Mouse (Mus musculus): ENCODE data around the gene Dnmbp. TPM values are rescaled to one million over a fixed set of nuclear protein-coding genes. Genes with fewer than 3 reads are reported as not detected.

The Dnmbp gene
- polyA plus RNA-seq, 1 experiment from 2014 or later: 23.8 TPM

- Histone ChIP-seq H3K27ac (no peak overlapping the region), H3K9me3 (no peaks in the 10 kb centered on the region), H3K4me3 (no peak overlapping the region), H3K36me3 (peaks cover 48% of the 10 kb centered on the region), H3K4me1 (no peaks in the 10 kb centered on the region), H3K27me3 (no peaks in the 10 kb centered on the region), H3K9ac (no peak overlapping the region), H3K4me2 (no peak overlapping the region)
- ATAC-seq (ENCODE audit: insufficient number of reproducible peaks, low FRiP score, low TSS enrichment, low read depth): no peak
- 78% methylated on average over 8 of the region's 8 CpGs for WGBS
These were observed 34.9 kb downstream of the Dnmbp start for GRCm38 (mm10) chr19:43905136-43905535.

DNA sequence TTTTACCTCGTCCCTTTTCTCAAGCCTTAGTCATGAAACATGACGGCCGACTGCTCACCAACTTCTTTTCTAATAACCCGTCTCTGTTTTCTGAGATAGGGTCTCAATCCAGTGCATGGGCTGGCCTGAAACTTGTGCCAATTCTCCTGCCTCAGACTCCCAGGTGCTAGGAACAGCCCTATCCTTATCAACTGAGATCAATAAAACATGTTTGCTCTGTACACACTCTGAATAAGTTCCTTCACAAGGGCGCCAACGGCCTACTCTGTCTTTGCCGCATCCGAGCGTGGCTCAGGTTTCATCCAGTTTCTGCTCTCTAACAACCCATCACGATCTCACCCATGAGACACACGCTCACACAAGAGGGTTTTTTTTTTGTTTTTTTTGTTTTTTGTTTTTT is 35.7 kb downstream of the Dnmbp start:
- Histone ChIP-seq H3K27ac (no peak overlapping the region), H3K4me3 (no peak overlapping the region), H3K4me1 (no peaks in the 10 kb centered on the region), H3K9ac (no peak overlapping the region), H3K36me3 (peaks cover 49% of the 10 kb centered on the region), H3K27me3 (no peaks in the 10 kb centered on the region), H3K9me3 (no peaks in the 10 kb centered on the region), H3K4me2 (no peak overlapping the region)
- ATAC-seq (ENCODE audit: insufficient number of reproducible peaks, low FRiP score, low TSS enrichment, low read depth): no peak
- WGBS: 84% methylated on average over 11 of the region's 11 CpGs

DNA sequence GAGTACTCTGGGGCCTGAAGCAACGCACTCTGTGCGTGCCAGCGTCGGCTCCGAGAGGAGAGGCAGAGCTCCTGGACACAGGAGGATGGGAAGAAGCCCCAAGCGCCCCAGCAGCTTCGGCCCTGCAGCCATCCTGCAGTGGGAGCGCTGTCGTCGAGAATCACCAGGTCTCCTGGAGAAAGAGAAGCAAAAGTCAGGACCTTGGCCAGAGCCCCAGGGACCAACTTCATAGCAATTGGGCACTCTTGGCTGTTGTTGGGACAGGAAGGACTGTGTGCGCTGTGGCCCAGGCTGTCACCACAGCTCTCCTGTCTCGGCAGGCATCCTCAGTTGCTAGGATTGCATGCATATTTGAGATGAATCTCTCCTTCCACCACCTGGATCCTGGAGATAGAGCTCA is 37.1 kb downstream of the Dnmbp start:
- no peak for ATAC-seq (ENCODE audit: insufficient number of reproducible peaks, low FRiP score, low TSS enrichment, low read depth)
- Histone ChIP-seq H3K9me3 (no peaks in the 10 kb centered on the region), H3K4me2 (no peak overlapping the region), H3K27ac (no peak overlapping the region), H3K4me1 (no peaks in the 10 kb centered on the region), H3K27me3 (no peaks in the 10 kb centered on the region), H3K36me3 (peaks cover 41% of the 10 kb centered on the region), H3K9ac (no peak overlapping the region), H3K4me3 (no peak overlapping the region)
- 60% methylated on average over 12 of the region's 12 CpGs for WGBS

GRCm38 (mm10) chr19:43900690-43901089 is 39.3 kb downstream of the Dnmbp start:
- H3K27me3 ChIP-seq: no peaks in the 10 kb centered on the region
- WGBS: 81% methylated on average over 9 of the region's 9 CpGs
- no peaks in the 10 kb centered on the region for H3K9me3 ChIP-seq
- H3K4me1 ChIP-seq: no peaks in the 10 kb centered on the region
- H3K27ac ChIP-seq: no peak overlapping the region
- peaks cover 44% of the 10 kb centered on the region for H3K36me3 ChIP-seq
- H3K4me2 ChIP-seq: no peak overlapping the region
- no peak for ATAC-seq (ENCODE audit: insufficient number of reproducible peaks, low FRiP score, low TSS enrichment, low read depth)
- no peak overlapping the region for H3K9ac ChIP-seq
- H3K4me3 ChIP-seq: no peak overlapping the region

DNA sequence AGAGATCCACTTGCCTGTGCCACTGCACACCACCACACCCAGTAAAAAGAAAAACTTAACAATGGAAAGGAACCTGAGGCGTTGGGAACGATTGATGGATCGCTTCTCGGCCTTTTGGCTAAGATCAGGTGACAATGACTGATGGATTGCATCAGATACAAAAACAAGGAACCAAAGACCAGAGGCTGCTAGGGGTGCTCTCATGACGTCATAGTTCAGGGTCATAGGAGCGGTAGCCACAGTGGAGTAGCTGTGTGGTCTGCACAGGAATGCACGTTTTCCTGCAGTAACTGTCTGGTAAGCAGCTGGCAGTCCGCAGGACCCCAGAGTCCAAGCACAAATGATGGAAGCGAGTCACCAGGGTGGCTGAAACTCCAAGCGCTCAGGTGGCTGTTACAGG is 41.4 kb downstream of the Dnmbp start:
- H3K4me2 ChIP-seq: no peak overlapping the region
- H3K9ac ChIP-seq: no peak overlapping the region
- H3K27ac ChIP-seq: no peak overlapping the region
- H3K4me1 ChIP-seq: peaks cover 8% of the 10 kb centered on the region; the same call in 1 of the 2 replicates
- no peaks in the 10 kb centered on the region for H3K9me3 ChIP-seq
- no peak for ATAC-seq (ENCODE audit: insufficient number of reproducible peaks, low FRiP score, low TSS enrichment, low read depth)
- peaks cover 44% of the 10 kb centered on the region for H3K36me3 ChIP-seq
- no peak overlapping the region for H3K4me3 ChIP-seq
- no peaks in the 10 kb centered on the region for H3K27me3 ChIP-seq
- 57% methylated on average over 10 of the region's 10 CpGs for WGBS

- no peaks in the 10 kb centered on the region for H3K27me3 ChIP-seq
- no peak overlapping the region for H3K4me3 ChIP-seq
- 79% methylated on average over 14 of the region's 14 CpGs for WGBS
- no peak overlapping the region for H3K27ac ChIP-seq
- no peak overlapping the region for H3K9ac ChIP-seq
- peaks cover 29% of the 10 kb centered on the region for H3K36me3 ChIP-seq
- H3K4me1 ChIP-seq: peaks cover 8% of the 10 kb centered on the region; the same call in 1 of the 2 replicates
- no peaks in the 10 kb centered on the region for H3K9me3 ChIP-seq
- no peak for ATAC-seq (ENCODE audit: insufficient number of reproducible peaks, low FRiP score, low TSS enrichment, low read depth)
- no peak overlapping the region for H3K4me2 ChIP-seq
These were observed 43.5 kb downstream of the Dnmbp start for GRCm38 (mm10) chr19:43896441-43896840.

- no peak overlapping the region for H3K27ac ChIP-seq
- H3K36me3 ChIP-seq: peaks cover 24% of the 10 kb centered on the region
- H3K4me2 ChIP-seq: no peak overlapping the region
- WGBS: 89% methylated on average over 5 of the region's 5 CpGs
- H3K4me1 ChIP-seq: peaks cover 8% of the 10 kb centered on the region; the same call in 1 of the 2 replicates
- no peak overlapping the region for H3K9ac ChIP-seq
- H3K4me3 ChIP-seq: no peak overlapping the region
- H3K9me3 ChIP-seq: no peaks in the 10 kb centered on the region
- no peak for ATAC-seq (ENCODE audit: insufficient number of reproducible peaks, low FRiP score, low TSS enrichment, low read depth)
- H3K27me3 ChIP-seq: no peaks in the 10 kb centered on the region
These were observed 44.0 kb downstream of the Dnmbp start for GRCm38 (mm10) chr19:43895951-43896350.

GRCm38 (mm10) chr19:43894821-43895220 is 45.2 kb downstream of the Dnmbp start:
- peaks cover 8% of the 10 kb centered on the region; the same call in 1 of the 2 replicates for H3K4me1 ChIP-seq
- H3K4me3 ChIP-seq: no peak overlapping the region
- no peak overlapping the region for H3K27ac ChIP-seq
- ATAC-seq (ENCODE audit: insufficient number of reproducible peaks, low FRiP score, low TSS enrichment, low read depth): no peak
- no peak overlapping the region for H3K4me2 ChIP-seq
- no peaks in the 10 kb centered on the region for H3K27me3 ChIP-seq
- no peak overlapping the region for H3K9ac ChIP-seq
- H3K9me3 ChIP-seq: no peaks in the 10 kb centered on the region
- 61% methylated on average over 9 of the region's 9 CpGs for WGBS
- peaks cover 13% of the 10 kb centered on the region for H3K36me3 ChIP-seq

GRCm38 (mm10) chr19:43894070-43894469 is 45.9 kb downstream of the Dnmbp start:
- Histone ChIP-seq H3K4me3 (no peak overlapping the region), H3K4me1 (peaks cover 8% of the 10 kb centered on the region; the same call in 1 of the 2 replicates), H3K4me2 (peak overlapping the region; percentile 14; the same call in 1 of the 2 replicates), H3K27ac (no peak overlapping the region), H3K9ac (no peak overlapping the region), H3K36me3 (peaks cover 9% of the 10 kb centered on the region; the same call in 1 of the 2 replicates), H3K9me3 (no peaks in the 10 kb centered on the region), H3K27me3 (no peaks in the 10 kb centered on the region)
- 16% methylated on average over 7 of the region's 7 CpGs for WGBS
- 0 out of 2 replicates have a peak, but pooled peaks have one; percentile 59 for ATAC-seq (ENCODE audit: insufficient number of reproducible peaks, low FRiP score, low TSS enrichment, low read depth)

DNA sequence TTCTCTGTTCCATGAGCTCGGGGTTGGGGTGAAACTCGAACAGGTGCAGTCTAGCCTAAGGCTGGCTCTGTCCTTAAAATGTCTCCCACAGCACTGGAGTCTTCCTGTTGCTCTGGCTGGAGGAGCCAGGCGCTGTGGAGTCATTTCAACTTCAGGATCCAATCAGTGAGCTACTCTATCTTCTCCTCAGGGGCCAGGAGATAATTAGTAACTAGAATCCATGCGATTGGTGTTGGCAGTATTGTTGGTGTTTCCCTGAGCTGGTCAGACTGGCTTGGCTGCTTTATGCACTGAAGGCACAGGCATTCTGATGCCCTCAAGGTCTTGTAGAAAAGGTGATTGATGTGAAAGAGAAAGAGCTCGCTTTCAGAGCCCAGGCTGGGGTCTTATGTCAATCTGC is 49.5 kb downstream of the Dnmbp start:
- Histone ChIP-seq H3K27ac (peak overlapping the region; percentile 72), H3K9ac (no peak overlapping the region)
- WGBS: 63% methylated on average over 5 of the region's 5 CpGs

GRCm38 (mm10) chr19:43887725-43888124 is 52.3 kb downstream of the Dnmbp start:
- Histone ChIP-seq H3K4me2 (no peak overlapping the region), H3K36me3 (no peaks in the 10 kb centered on the region), H3K27me3 (no peaks in the 10 kb centered on the region), H3K4me1 (peaks cover 23% of the 10 kb centered on the region), H3K9ac (no peak overlapping the region), H3K9me3 (no peaks in the 10 kb centered on the region), H3K4me3 (no peak overlapping the region), H3K27ac (no peak overlapping the region)
- ATAC-seq (ENCODE audit: insufficient number of reproducible peaks, low FRiP score, low TSS enrichment, low read depth): no peak
- 69% methylated on average over 2 of the region's 2 CpGs for WGBS

More for the DNA sequence above, 49.5 kb downstream of the Dnmbp start:
- Histone ChIP-seq H3K36me3 (no peaks in the 10 kb centered on the region), H3K4me3 (peak overlapping the region; percentile 24), H3K4me2 (peak overlapping the region; percentile 20), H3K9me3 (no peaks in the 10 kb centered on the region), H3K27me3 (no peaks in the 10 kb centered on the region), H3K4me1 (peaks cover 13% of the 10 kb centered on the region)
- ATAC-seq (ENCODE audit: insufficient number of reproducible peaks, low FRiP score, low TSS enrichment, low read depth): no peak

- no peak overlapping the region for H3K4me2 ChIP-seq
- WGBS: 83% methylated on average over 5 of the region's 5 CpGs
- H3K4me1 ChIP-seq: peaks cover 24% of the 10 kb centered on the region
- H3K9me3 ChIP-seq: no peaks in the 10 kb centered on the region
- H3K27ac ChIP-seq: no peak overlapping the region
- H3K27me3 ChIP-seq: no peaks in the 10 kb centered on the region
- ATAC-seq (ENCODE audit: insufficient number of reproducible peaks, low FRiP score, low TSS enrichment, low read depth): no peak
- H3K36me3 ChIP-seq: no peaks in the 10 kb centered on the region
- H3K9ac ChIP-seq: no peak overlapping the region
- no peak overlapping the region for H3K4me3 ChIP-seq
These were observed 52.7 kb downstream of the Dnmbp start for GRCm38 (mm10) chr19:43887242-43887641.
